Mouse (Mus musculus) liver, embryonic 14.5 days (tissue): ENCODE measurements around the gene Wdr73.

Source experiments
- CTCF ChIP-seq: IDR thresholded peaks from 2 replicates; pipeline ENCODE4 v1.5.1; 2016; ENCODE audit warnings: antibody characterized with exemption, low read depth, control low read depth
- EP300 ChIP-seq: IDR thresholded peaks from 2 replicates; pipeline ENCODE4 v1.6.1; 2016; ENCODE audit warnings: antibody characterized with exemption, low read depth

GRCm38 (mm10) chr7:80919647-80920008, 18.6 kb upstream of the Wdr73 start:
- TF ChIP-seq CTCF (no peak), EP300 (no peak)
